Mouse (Mus musculus) embryonic fibroblast, embryonic 13.5 days (primary cell): ENCODE measurements around the gene Tex45.

ENCODE experiments used
- CTCF ChIP-seq: IDR thresholded peaks from 2 replicates; pipeline ENCODE4 v1.5.1; 2011; ENCODE audit warnings: mild to moderate bottlenecking, control low read depth, low read length, moderate library complexity, borderline replicate concordance; ENCODE audit not compliant: insufficient read depth
- POLR2A ChIP-seq: IDR thresholded peaks from 2 replicates; pipeline ENCODE4 v1.6.1; 2011; ENCODE audit warnings: low read depth, mild to moderate bottlenecking, control low read depth, low read length, moderate library complexity

DNA sequence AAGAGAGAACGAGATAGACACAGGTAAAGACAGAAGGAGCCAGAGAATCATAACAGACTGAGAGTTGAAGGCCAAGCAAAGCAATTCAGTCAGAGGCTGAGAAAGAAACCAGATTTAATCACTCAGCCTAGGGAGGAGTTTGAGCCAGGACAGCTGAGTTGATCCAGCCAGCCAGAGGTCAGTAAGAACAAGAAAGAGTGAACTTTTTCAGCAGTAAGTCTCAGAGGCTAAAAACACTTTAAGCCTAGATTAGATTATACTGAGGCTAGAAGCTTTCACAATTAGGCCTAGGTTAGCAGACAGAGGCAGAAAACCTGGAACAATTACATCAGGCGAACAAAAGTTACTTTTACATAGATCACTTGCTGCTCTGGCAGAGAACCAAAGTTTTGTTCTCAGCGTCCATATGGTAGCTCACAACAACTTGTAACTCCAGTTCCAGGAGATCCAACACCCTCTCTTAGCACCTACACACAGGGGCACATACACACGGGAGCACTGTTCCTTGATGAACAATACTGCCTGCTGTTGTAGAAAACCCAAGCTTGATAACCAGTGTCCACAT, 9.6 kb downstream of the Tex45 start:
- TF ChIP-seq CTCF = no peak
- TF ChIP-seq POLR2A = no peak
